Mouse (Mus musculus) olfactory bulb, adult 2 months (tissue): ENCODE data around the gene Obp2b.

Experiments
- CTCF ChIP-seq: fragments of 200-500 bp; IDR thresholded peaks from 2 replicates; pipeline ENCODE4 v1.5.1; 2012; ENCODE audit warnings: low read depth, mild to moderate bottlenecking, low read length, moderate library complexity; ENCODE audit not compliant: insufficient read depth
- POLR2A ChIP-seq: fragments of 200-500 bp; IDR thresholded peaks from 2 replicates; pipeline ENCODE4 v1.6.1; 2012; ENCODE audit warnings: mild to moderate bottlenecking, low read depth, low read length, moderate library complexity; ENCODE audit not compliant: insufficient read depth

DNA sequence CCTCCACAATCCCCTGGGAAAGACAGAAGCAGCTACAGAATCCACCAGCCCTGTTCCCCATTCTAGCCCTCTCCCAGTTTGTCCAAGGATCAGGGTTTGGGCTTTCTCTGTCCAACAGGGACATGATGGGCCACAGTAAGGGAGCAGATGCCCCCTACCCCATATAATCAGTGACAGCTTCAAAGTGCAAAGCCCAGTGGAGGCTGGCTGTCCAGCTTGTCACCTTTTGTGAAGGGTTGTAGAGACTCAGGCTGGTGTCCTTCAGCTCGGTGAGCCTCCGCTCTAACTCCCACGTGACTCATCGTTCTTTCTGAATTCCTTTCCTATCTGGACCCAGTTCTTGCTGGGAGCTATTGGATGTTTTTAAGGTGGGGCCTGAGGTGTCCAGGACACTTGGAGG lies 33.1 kb upstream of the Obp2b start:
- TF ChIP-seq CTCF (no peak), POLR2A (no peak)
